Comparison of ENCODE assay signal across 14 mouse cellular contexts in the genomic region with DNA sequence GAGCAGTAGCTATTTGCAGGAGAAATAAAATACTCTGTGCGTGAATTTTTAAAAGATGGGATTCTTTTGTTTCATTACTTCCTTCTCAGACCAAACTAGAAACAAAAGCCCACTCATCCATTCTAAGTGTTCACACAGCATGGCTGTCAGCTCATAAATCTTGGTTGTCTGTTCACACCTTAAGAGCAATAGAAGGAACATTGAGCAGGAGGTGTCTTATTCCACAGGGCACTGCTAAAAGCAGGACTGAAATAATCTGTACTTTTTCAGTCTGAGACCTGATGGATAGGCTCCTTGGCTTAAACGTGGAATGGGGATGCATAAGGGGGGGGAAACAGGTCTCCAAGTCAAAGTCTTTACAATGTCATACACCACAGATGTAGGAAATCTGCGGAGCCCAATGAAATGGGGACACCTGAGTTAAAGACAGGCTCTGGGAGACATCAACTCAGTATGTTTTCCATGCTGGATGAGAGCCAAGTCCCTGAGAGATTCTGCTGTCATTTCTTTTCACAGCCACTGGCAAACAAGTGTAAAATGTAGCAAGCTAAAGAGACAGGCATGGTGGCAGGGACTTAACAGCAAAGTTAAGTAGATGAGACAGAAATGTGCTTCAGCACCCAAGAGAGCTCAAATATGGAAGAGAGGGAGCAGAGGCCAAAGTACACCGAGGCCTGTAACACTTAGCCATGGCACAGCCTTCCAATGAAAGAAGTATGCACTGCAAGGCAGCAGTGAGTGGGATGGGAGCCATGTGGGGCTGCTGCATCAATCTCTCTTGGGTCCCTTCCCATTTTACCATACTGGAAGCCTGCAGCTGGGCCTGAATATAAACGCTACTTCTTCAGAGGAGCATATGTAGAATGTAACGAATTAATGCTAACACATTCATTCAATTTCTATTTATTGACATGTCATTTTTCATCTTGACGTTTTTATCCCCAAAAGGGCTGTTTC.
DNase-seq lines count a peak whose midpoint lies in the region; TF ChIP-seq lines count a peak whose summit lies in the region.
"Had no signal": no experiment of that assay in that cellular context is flagged by ENCODE, and none has a peak within 500 bp of the region (broad histone marks: within the 10 kb centered on the region; RNA-seq: fewer than 3 reads in every experiment).

No protein-coding gene starts in this region.

- no peak overlapping the region for H3K27ac ChIP-seq in kidney, adult 2 months (ENCODE audit: insufficient read depth, low read depth, low read length)
- H3K27ac ChIP-seq: heart, embryonic 15.5 days; liver, embryonic 15.5 days; neural tube, embryonic 13.5 days had no signal

- 57% methylated on average over 7 of the region's 7 CpGs for WGBS in kidney, adult 2 months

- TF ChIP-seq CTCF in kidney, adult 2 months (conservative IDR thresholded peaks at IDR 0.05; ENCODE audit: insufficient read depth, insufficient read length, low read depth, low read length): no peak

- no peak for TF ChIP-seq POLR2A in kidney, adult 2 months (IDR thresholded peaks at IDR 0.05; ENCODE audit: low read depth, low read length)

- DNase-seq in embryo, embryonic 10 days (ENCODE audit: low spot score): peak; percentile 7
- no peak for DNase-seq in embryo, embryonic 11 days
- peak; percentile 0 for DNase-seq in kidney, adult 2 months
- no peak for DNase-seq in kidney, adult 18-20 months
- DNase-seq in retina, postnatal 1 day: peak; percentile 20
- DNase-seq in retina, embryonic 14.5 days (ENCODE audit: low spot score): no peak
- peak; percentile 33 for DNase-seq in telencephalon, adult 2 months (ENCODE audit: low read depth, low spot score)
- DNase-seq in heart, postnatal 4 days: no peak
- DNase-seq: adrenal gland, postnatal 25 days; kidney, postnatal 25 days; lung, postnatal 4 days had no signal

- no peaks in the 10 kb centered on the region for H3K4me1 ChIP-seq in kidney, adult 2 months (ENCODE audit: control insufficient read depth, insufficient read depth, low read length)
- H3K4me1 ChIP-seq: heart, embryonic 15.5 days; liver, embryonic 15.5 days had no signal

- no peak overlapping the region for H3K4me3 ChIP-seq in kidney, adult 2 months (ENCODE audit: insufficient read depth, low read depth, low read length)
- H3K4me3 ChIP-seq: heart, embryonic 15.5 days; liver, embryonic 15.5 days; neural tube, embryonic 13.5 days had no signal

- H3K27me3 ChIP-seq in kidney, adult 2 months (replicated peaks; ENCODE audit: control insufficient read depth, insufficient read depth, low read length): no peaks in the 10 kb centered on the region
- H3K27me3 ChIP-seq: heart, embryonic 15.5 days; liver, embryonic 15.5 days; neural tube, embryonic 13.5 days had no signal

- no peaks in the 10 kb centered on the region for H3K36me3 ChIP-seq in kidney, adult 2 months (ENCODE audit: control insufficient read depth, insufficient read depth, low read length)
- H3K36me3 ChIP-seq: heart, embryonic 15.5 days; liver, embryonic 15.5 days; neural tube, embryonic 13.5 days had no signal

Comparison
In these comparisons a context has a peak if more than half of its experiments do, and no peak if none do; other contexts are left out.
1. DNase-seq: peak in embryo, embryonic 10 days (single experiment), kidney, adult 2 months (single experiment), retina, postnatal 1 day (single experiment) and telencephalon, adult 2 months (single experiment); none in embryo, embryonic 11 days (single experiment), kidney, adult 18-20 months (single experiment), retina, embryonic 14.5 days (single experiment) and heart, postnatal 4 days (single experiment).